Mouse (Mus musculus) spleen, postnatal 36 days (tissue): ENCODE data around the gene Tnfsf9.
A peak's percentile ranks its signal among the peaks of the same experiment; 100 is the strongest.
"Not testable (repeated sequence)": the region's sequence is repeated elsewhere in the genome, so short reads cannot be mapped to it uniquely, and the experiment has no call there.

Experiments
- DNase-seq, 2 experiments: peaks; one replicate each; pipeline ENCODE4 v3.0.0; 2022; ENCODE audit warnings: low spot score in 2 of 2, mixed read lengths in 1 of 2

Tnfsf9 gene

GRCm38 (mm10) chr17:57095855-57096622 is 9.1 kb upstream of the Tnfsf9 start:
- peak; percentile 35 to 56 for DNase-seq

DNA sequence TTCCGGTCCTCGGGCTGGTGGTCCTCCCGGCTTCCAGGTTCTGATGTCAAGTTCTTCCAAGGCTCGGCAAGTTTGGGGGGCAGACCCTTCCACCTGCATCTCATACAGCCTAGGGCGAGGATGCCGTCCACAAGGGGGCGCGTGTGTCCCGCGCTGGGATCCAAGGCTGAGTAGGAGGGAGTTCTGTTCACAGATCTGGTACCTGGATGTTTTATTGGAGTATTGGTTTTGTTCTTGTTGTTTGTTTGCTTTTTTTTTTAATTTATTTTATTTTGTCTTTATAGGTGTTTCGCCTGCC is 8.6 kb upstream of the Tnfsf9 start:
- peak; percentile 71 for DNase-seq

GRCm38 (mm10) chr17:57098321-57098720 is 6.8 kb upstream of the Tnfsf9 start:
- no peak for DNase-seq

- DNase-seq = no peak
Measured at GRCm38 (mm10) chr17:57099629-57100325, 5.3 kb upstream of the Tnfsf9 start.

DNA sequence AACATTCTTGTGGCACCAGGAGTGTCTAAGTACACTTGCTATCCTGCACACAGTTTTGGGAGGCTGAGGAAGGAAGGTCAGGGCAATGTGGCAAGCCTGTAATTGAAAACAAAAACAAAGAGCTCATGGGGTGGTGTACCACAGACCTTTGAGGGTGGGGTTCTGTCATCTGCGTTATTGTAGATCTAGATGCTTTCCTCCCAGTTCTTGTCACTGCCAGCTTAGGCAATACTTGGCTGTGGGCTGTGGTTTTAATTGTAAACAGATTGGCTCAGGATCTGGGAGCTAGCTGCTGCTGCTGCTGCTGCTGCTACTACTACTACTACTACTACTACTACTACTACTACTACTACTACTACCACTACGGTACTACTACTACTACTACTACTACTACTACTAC is 2.8 kb upstream of the Tnfsf9 start:
- DNase-seq = no peak

GRCm38 (mm10) chr17:57104496-57104895 is 629 bp upstream of the Tnfsf9 start:
- DNase-seq = no peak

GRCm38 (mm10) chr17:57106035-57106368 is 877 bp downstream of the Tnfsf9 start:
- DNase-seq = no peak

DNA sequence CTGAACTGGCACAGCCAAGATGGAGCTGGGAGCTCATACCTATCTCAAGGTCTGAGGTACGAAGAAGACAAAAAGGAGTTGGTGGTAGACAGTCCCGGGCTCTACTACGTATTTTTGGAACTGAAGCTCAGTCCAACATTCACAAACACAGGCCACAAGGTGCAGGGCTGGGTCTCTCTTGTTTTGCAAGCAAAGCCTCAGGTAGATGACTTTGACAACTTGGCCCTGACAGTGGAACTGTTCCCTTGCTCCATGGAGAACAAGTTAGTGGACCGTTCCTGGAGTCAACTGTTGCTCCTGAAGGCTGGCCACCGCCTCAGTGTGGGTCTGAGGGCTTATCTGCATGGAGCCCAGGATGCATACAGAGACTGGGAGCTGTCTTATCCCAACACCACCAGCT is 1.9 kb downstream of the Tnfsf9 start:
- DNase-seq = no peak

- no peak for DNase-seq
Measured at GRCm38 (mm10) chr17:57108040-57108665, 3.0 kb downstream of the Tnfsf9 start.

GRCm38 (mm10) chr17:57108666-57109171 is 3.6 kb downstream of the Tnfsf9 start:
- no peak for DNase-seq

DNA sequence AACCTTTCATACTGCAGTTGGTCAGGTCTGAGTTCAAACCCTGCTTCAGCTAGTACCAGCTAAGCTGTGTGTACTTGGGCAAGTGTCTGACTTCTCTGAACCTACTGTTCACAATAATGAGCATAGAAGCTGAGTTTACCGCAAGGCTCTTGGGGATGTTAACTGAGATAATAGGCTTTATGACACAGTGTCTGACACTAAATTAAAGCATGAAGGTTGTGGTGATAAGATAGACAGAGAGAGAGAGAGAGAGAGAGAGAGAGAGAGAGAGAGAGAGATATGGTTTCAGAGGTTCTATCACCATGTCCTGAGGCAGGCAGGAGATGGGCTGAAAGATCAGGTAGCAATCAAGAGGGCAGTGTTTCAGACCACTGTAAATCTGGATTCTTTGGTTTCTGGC is 4.9 kb downstream of the Tnfsf9 start:
- no peak for DNase-seq

- peak; percentile 6 to 24 for DNase-seq
Measured at GRCm38 (mm10) chr17:57112768-57113474, 7.8 kb downstream of the Tnfsf9 start.

GRCm38 (mm10) chr17:57116801-57117200 is 11.7 kb downstream of the Tnfsf9 start:
- DNase-seq = no peak

DNA sequence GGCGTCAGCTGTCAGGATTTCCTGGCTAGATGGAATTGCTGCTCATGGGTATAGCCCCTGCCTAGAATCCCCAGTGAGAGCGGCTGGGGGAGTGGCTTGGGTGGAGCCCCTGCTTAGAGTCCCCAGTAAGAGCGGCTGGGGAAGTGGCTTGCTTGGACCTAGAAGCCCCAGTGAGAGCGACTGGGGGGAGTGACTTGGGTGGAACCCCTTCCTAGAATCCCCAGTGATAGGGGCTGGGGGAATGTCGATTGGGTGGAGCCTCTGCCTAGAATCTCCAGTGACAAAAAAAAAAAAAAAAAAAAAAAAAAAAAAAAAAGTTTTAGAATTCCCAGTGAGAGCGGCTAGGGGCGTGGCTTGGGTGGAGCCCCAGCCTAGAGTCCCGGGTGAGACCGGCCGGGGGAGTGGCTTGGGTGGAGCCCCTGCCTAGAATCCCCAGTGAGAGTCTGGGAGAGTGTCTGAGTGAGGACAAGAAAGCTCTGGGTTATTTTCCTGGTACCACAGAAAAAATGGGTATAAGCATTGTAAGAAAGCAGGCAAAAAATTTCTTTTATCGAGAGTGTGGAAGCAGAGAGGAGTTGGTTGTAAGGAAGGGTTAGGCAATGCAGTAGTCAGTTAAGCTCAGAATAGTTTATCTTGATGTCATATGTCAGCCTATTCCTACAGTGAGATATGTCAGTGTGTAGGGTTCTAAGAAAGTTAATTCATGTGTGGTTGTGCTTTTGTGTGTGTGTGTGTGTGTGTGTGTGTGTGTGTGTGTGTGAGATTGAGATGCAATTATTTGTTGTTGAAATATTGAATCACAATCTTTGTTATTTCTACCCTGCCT is 13.6 kb downstream of the Tnfsf9 start:
- DNase-seq = peak; percentile 14 to 40

GRCm38 (mm10) chr17:57121856-57122255 is 16.7 kb downstream of the Tnfsf9 start:
- DNase-seq = no peak

GRCm38 (mm10) chr17:57123192-57124118 is 18.3 kb downstream of the Tnfsf9 start:
- no peak for DNase-seq

DNA sequence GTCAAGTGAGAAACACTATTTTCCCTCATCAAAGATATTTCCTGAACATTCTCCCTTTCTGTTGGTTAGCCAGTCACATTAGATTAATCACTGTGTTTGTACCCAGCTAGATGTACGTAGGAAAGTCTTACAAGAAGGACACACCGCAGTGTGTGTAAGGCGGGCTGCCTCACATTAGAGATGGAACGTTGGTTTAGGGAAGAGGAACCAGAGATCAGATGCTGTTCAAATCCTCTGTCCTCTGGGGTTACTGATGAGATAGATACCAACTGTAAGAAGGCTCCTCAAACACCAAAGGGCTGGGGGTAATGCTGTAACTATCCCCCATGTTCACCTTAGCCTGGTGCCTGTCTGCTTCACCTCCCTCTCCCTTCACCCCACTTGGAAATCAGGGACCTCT is 19.7 kb downstream of the Tnfsf9 start:
- DNase-seq = no peak

GRCm38 (mm10) chr17:57125853-57126622 is 20.9 kb downstream of the Tnfsf9 start:
- no peak for DNase-seq

DNA sequence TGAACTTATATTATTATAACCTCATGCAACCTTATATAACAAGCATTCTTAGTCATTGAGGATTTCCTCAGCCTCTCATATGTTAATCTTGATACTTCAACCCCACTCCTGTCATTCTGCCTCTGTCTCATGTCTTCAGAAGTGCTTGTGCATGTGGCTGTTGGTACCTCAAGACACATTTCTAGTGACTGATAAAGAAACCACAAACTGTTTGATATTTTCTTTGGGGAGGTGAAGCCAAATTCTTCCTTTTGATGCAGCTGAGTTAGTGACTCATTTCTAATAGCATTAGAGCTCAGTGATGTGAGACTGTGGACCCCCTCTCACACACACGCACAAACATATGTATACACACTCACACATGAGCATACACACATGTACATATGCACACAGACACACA is 26.7 kb downstream of the Tnfsf9 start:
- DNase-seq = no peak

DNA sequence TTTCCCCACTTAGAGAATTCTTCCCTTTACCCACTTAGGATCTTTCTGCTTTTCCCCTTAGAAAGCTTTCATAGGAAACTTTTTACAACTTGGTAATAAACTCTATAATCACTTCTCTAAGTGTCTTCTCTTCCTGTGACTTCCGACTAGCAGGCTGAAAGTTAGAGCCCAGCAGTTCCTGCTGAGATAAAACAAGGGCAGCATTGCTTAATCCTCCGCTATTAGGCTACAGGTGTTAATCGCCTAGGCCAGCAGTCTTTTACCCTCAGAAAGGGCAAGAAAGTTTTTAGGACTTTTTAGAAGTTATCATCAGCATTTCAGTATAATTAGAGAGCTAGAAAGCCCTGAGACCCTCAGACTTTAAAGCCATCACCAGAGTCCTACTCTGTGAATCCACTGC is 28.9 kb downstream of the Tnfsf9 start:
- DNase-seq = not testable (repeated sequence)
